Mouse (Mus musculus): Measurements from ENCODE around the gene Sparc. TPM values are rescaled to one million over a fixed set of nuclear protein-coding genes. Genes with fewer than 3 reads are reported as not detected.

The Sparc gene
- polyA plus RNA-seq, 1 experiment from 2014 or later: 348 TPM

DNA sequence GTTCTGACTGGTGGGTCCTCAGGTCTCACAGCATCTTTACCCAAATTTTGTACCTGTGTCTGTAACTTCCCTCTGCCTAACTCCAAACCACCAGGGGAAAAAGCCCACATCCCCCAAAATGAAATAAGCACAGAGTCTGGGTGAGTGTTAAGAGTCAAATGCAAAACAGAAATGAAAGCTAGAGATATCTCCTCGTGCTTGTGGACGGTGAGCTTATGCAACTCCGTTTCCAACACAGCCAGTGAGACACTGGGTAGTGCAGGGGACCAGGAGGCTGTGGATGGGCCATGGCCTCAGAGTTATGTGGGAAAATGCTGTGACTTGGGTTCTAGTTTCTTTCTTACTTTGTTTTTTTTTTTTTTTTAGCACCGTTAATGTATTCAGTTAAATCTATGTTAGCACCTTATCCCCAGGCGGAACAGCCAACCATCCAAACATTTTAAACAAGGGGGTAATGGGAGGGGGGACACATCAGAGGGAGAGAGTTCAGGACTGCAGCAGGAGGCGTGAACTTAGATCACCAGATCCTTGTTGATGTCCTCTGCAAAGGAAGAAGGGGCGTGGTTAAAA lies 27.8 kb downstream of the Sparc start:
- ATAC-seq (replicated peaks; ENCODE audit: low FRiP score) (no peak), DNase-seq (ENCODE audit: low spot score) (no peak)
- no peak overlapping the region for H3K4me3 ChIP-seq (ENCODE audit: low read depth, low read length)
- H3K4me1 ChIP-seq (replicated peaks; ENCODE audit: control insufficient read depth, insufficient read depth, low read length): no peaks in the 10 kb centered on the region
- no peaks in the 10 kb centered on the region; the same call in 1 of the 2 replicates for H3K36me3 ChIP-seq (ENCODE audit: control insufficient read depth, insufficient read depth, low read length)
- no peak overlapping the region for H3K9ac ChIP-seq (ENCODE audit: low read length)
- H3K27ac ChIP-seq (ENCODE audit: low read depth, low read length): no peak overlapping the region
- H3K4me2 ChIP-seq (ENCODE audit: low read depth, low read length, severe bottlenecking): no peak overlapping the region
- 87% methylated on average over 7 of the region's 7 CpGs for WGBS
- no peaks in the 10 kb centered on the region for H3K27me3 ChIP-seq (ENCODE audit: control insufficient read depth, insufficient read depth, low read length)
- no peaks in the 10 kb centered on the region for H3K9me3 ChIP-seq (ENCODE audit: control insufficient read depth, low read length)

DNA sequence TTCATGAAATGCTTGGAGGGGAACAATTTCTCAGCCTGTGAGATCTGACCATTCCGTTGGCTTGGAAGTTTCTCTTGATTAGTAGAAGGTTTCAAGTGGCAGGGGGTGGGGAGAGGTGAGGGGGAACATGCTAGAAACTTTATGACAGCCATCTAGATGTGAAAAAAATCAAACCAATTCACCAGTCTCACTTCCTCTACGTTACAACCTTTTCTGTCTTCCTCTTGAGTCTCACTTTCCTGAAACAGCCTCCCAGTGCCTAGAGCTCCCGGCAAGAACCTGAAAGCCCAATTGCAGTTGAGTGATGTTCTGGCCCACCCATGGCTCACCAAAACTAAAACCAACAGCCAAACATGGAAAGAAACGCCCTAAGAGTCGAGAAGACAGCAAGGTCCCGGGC lies 28.4 kb downstream of the Sparc start:
- ATAC-seq (replicated peaks; ENCODE audit: low FRiP score) (no peak), DNase-seq (ENCODE audit: low spot score) (no peak)
- Histone ChIP-seq H3K36me3 (ENCODE audit: control insufficient read depth, insufficient read depth, low read length) (no peaks in the 10 kb centered on the region; the same call in 1 of the 2 replicates), H3K9me3 (ENCODE audit: control insufficient read depth, low read length) (no peaks in the 10 kb centered on the region), H3K27me3 (ENCODE audit: control insufficient read depth, insufficient read depth, low read length) (no peaks in the 10 kb centered on the region), H3K9ac (ENCODE audit: low read length) (no peak overlapping the region), H3K4me3 (ENCODE audit: low read depth, low read length) (no peak overlapping the region), H3K27ac (ENCODE audit: low read depth, low read length) (no peak overlapping the region), H3K4me1 (replicated peaks; ENCODE audit: control insufficient read depth, insufficient read depth, low read length) (no peaks in the 10 kb centered on the region), H3K4me2 (ENCODE audit: low read depth, low read length, severe bottlenecking) (no peak overlapping the region)
- WGBS: 89% methylated on average over 6 of the region's 6 CpGs

DNA sequence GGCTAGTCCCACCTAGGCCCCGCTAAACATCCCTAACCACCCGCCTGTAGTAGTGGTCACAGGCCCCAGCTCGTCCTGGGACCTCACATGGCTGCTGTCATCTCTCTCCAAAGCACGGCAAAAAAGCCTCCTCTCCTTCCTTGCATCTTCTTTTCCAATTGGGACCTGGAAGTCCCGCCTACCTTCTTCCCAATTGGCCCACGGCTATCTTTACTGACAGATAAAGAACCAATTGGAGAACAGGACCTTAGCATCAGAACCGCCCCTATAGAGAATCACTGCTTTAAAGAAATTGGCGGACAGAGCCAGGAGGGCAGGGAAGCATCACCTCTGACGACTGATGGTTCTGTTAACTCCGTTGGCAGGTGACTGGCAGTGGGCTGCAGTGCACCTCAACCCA lies 30.5 kb downstream of the Sparc start:
- H3K4me2 ChIP-seq (ENCODE audit: low read depth, low read length, severe bottlenecking): no peak overlapping the region

DNA sequence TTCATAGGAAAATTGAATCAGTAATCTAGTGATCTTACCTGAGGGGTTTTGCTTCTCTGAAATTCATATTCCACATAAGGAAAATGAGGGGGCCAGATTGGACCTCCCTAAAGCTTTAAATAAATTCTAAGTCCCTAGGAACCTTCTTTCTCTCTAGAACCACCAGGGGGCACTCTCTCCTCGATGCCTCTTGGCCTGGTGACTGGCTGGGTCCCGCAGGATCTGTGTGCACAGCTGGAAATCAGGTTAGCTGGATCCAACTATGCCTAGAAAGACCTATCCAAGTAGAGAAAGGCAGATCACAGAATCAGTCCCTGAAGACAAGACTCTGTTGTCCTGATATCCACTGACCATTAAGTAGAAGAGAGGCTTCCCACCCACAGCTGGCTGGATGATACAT lies 33.2 kb downstream of the Sparc start:
- no peak overlapping the region for H3K4me2 ChIP-seq (ENCODE audit: low read depth, low read length, severe bottlenecking)
- H3K27me3 ChIP-seq (ENCODE audit: control insufficient read depth, insufficient read depth, low read length): no peaks in the 10 kb centered on the region
- 0% methylated on average over 2 of the region's 2 CpGs for WGBS
- H3K4me1 ChIP-seq (replicated peaks; ENCODE audit: control insufficient read depth, insufficient read depth, low read length): no peaks in the 10 kb centered on the region
- ATAC-seq (replicated peaks; ENCODE audit: low FRiP score): no peak
- no peak overlapping the region for H3K27ac ChIP-seq (ENCODE audit: low read depth, low read length)
- no peak overlapping the region for H3K4me3 ChIP-seq (ENCODE audit: low read depth, low read length)
- H3K36me3 ChIP-seq (ENCODE audit: control insufficient read depth, insufficient read depth, low read length): no peaks in the 10 kb centered on the region
- no peaks in the 10 kb centered on the region for H3K9me3 ChIP-seq (ENCODE audit: control insufficient read depth, low read length)
- H3K9ac ChIP-seq (ENCODE audit: low read length): no peak overlapping the region
- DNase-seq (ENCODE audit: low spot score): peak; percentile 76

More for the DNA sequence above, 30.5 kb downstream of the Sparc start:
- Histone ChIP-seq H3K27ac (ENCODE audit: low read depth, low read length) (no peak overlapping the region), H3K9me3 (ENCODE audit: control insufficient read depth, low read length) (no peaks in the 10 kb centered on the region), H3K4me1 (replicated peaks; ENCODE audit: control insufficient read depth, insufficient read depth, low read length) (no peaks in the 10 kb centered on the region), H3K36me3 (ENCODE audit: control insufficient read depth, insufficient read depth, low read length) (no peaks in the 10 kb centered on the region), H3K27me3 (ENCODE audit: control insufficient read depth, insufficient read depth, low read length) (no peaks in the 10 kb centered on the region), H3K4me3 (ENCODE audit: low read depth, low read length) (no peak overlapping the region), H3K9ac (ENCODE audit: low read length) (no peak overlapping the region; the same call in 1 of the 2 replicates)
- no peak for DNase-seq (ENCODE audit: low spot score)
- WGBS: 23% methylated on average over 10 of the region's 10 CpGs
- peak; percentile 67 for ATAC-seq (replicated peaks; ENCODE audit: low FRiP score)

DNA sequence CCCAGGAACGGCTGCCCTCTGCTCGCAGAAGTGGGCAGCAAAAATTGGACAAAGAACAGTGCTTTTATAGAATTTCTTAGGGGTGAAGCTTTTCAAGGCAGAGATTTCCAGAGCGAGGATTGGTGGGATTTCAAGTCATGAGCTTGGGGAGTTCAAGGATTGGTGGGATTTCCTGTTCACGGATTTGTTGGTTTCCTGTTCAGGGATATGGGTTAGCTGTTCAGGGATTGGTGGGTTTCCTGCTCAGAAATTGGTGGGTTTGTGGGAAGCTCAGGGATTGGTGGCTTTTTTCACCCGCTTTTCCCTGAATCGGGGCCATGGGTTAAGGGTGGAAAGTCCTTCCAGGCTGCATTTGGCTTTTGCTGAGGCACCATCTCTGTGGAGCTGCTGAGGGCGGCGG lies 35.4 kb downstream of the Sparc start:
- Histone ChIP-seq H3K4me2 (ENCODE audit: low read depth, low read length, severe bottlenecking) (no peak overlapping the region), H3K9ac (ENCODE audit: low read length) (no peak overlapping the region), H3K4me1 (replicated peaks; ENCODE audit: control insufficient read depth, insufficient read depth, low read length) (no peaks in the 10 kb centered on the region), H3K36me3 (ENCODE audit: control insufficient read depth, insufficient read depth, low read length) (no peaks in the 10 kb centered on the region), H3K27me3 (ENCODE audit: control insufficient read depth, insufficient read depth, low read length) (no peaks in the 10 kb centered on the region), H3K27ac (ENCODE audit: low read depth, low read length) (no peak overlapping the region), H3K9me3 (ENCODE audit: control insufficient read depth, low read length) (no peaks in the 10 kb centered on the region), H3K4me3 (ENCODE audit: low read depth, low read length) (no peak overlapping the region)
- ATAC-seq (replicated peaks; ENCODE audit: low FRiP score): no peak
- DNase-seq (ENCODE audit: low spot score): no peak
- WGBS: 64% methylated on average over 8 of the region's 8 CpGs

DNA sequence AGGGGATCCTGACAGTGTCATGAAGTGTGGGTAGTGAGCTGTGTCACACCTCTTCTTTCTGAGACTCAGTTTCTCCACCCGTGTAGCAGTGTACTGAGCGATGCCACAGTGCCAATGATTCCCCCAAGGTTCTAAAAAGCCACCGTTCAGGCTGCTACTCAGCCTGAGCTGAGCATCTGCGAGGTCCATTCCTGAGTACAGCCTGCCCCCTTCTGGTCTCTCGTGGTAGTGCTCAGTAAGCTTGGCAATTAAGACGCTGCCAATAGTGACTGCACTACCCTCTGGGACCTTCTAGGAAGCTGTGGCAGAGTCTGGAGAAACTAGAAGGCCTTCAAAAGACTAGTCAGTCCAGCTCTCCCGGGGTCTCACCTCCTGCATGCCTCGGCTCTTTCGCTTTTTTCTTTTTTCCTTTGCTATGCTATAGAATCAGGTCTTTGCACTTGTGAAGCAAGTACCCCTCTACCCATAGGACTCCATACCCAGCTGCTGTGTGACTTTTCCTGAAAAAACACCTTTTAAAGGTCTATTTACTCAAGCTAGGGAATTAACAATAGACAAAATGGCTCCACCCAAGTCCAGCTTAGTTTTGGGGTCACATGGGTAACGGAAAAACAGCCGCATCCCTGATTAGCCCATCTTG lies 36.4 kb downstream of the Sparc start:
- Histone ChIP-seq H3K4me2 (ENCODE audit: low read depth, low read length, severe bottlenecking) (no peak overlapping the region), H3K9ac (ENCODE audit: low read length) (no peak overlapping the region)
- peak; percentile 93 for DNase-seq (ENCODE audit: low spot score)

DNA sequence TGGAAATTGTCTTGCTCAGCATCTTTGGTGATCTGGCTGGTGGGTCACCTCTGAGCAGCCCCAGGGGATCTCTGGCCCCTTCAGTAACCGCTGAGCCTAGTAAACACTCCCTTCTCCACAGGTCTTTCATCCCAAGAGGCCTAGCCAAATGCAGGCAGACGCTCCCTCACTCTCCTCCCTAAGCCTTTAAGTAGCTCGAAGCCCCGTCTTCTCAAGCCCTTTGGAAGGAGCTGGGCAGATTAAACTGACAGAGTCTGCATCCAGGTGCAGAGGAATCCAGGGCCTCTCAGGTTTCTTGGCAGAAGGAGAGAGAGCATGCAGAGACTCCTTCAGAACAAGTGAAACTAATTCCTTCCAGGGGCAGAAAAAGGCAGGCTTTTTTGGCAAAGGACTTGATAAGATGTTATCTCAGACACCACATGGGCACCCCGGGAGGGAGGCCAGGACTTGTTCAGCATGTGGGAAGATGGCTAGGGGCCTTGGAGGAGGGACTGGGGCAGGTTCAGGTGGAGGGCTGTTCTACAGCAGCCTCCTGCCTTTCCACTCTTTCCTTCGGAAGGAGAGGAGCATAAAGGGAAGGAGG lies 39.4 kb downstream of the Sparc start:
- H3K4me3 ChIP-seq (ENCODE audit: low read depth, low read length): no peak overlapping the region
- no peak overlapping the region for H3K9ac ChIP-seq (ENCODE audit: low read length)
- ATAC-seq (replicated peaks; ENCODE audit: low FRiP score): no peak
- no peak for DNase-seq (ENCODE audit: low spot score)
- no peaks in the 10 kb centered on the region for H3K36me3 ChIP-seq (ENCODE audit: control insufficient read depth, insufficient read depth, low read length)
- H3K4me1 ChIP-seq (replicated peaks; ENCODE audit: control insufficient read depth, insufficient read depth, low read length): no peaks in the 10 kb centered on the region
- no peak overlapping the region for H3K4me2 ChIP-seq (ENCODE audit: low read depth, low read length, severe bottlenecking)
- WGBS: 21% methylated on average over 6 of the region's 6 CpGs
- no peaks in the 10 kb centered on the region for H3K9me3 ChIP-seq (ENCODE audit: control insufficient read depth, low read length)
- H3K27me3 ChIP-seq (ENCODE audit: control insufficient read depth, insufficient read depth, low read length): no peaks in the 10 kb centered on the region
- H3K27ac ChIP-seq (ENCODE audit: low read depth, low read length): no peak overlapping the region

More for the DNA sequence above, 36.4 kb downstream of the Sparc start:
- 15% methylated on average over 11 of the region's 11 CpGs for WGBS
- peak; percentile 80 for ATAC-seq (replicated peaks; ENCODE audit: low FRiP score)
- H3K4me3 ChIP-seq (ENCODE audit: low read depth, low read length): no peak overlapping the region
- no peaks in the 10 kb centered on the region for H3K36me3 ChIP-seq (ENCODE audit: control insufficient read depth, insufficient read depth, low read length)
- H3K27ac ChIP-seq (ENCODE audit: low read depth, low read length): no peak overlapping the region
- H3K4me1 ChIP-seq (replicated peaks; ENCODE audit: control insufficient read depth, insufficient read depth, low read length): no peaks in the 10 kb centered on the region
- no peaks in the 10 kb centered on the region for H3K9me3 ChIP-seq (ENCODE audit: control insufficient read depth, low read length)
- H3K27me3 ChIP-seq (ENCODE audit: control insufficient read depth, insufficient read depth, low read length): no peaks in the 10 kb centered on the region

DNA sequence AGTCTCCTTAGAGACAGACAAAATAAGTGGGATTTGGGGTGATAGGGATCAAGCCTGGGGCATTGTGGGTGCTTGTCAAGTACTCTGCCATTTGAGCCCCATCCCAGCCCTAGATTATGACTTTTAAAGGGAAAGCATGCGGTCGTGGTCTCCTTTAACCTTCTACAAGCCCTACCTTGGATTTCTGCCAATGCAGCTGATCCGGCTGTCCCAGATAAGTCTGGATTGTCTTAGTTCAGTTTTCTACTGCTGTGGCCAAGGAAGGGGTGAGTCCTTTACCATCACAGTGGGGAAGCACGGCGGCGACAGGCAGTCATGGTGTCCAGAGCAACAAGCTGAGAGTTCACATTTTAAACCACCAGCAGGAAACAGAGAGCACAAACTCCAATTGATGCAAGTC lies 42.1 kb downstream of the Sparc start:
- Histone ChIP-seq H3K4me1 (replicated peaks; ENCODE audit: control insufficient read depth, insufficient read depth, low read length) (no peaks in the 10 kb centered on the region), H3K36me3 (ENCODE audit: control insufficient read depth, insufficient read depth, low read length) (no peaks in the 10 kb centered on the region), H3K9ac (ENCODE audit: low read length) (no peak overlapping the region), H3K27ac (ENCODE audit: low read depth, low read length) (no peak overlapping the region), H3K27me3 (ENCODE audit: control insufficient read depth, insufficient read depth, low read length) (no peaks in the 10 kb centered on the region), H3K4me2 (ENCODE audit: low read depth, low read length, severe bottlenecking) (no peak overlapping the region), H3K4me3 (ENCODE audit: low read depth, low read length) (no peak overlapping the region), H3K9me3 (ENCODE audit: control insufficient read depth, low read length) (no peaks in the 10 kb centered on the region)
- WGBS: 76% methylated on average over 6 of the region's 6 CpGs
- ATAC-seq (replicated peaks; ENCODE audit: low FRiP score) (no peak), DNase-seq (ENCODE audit: low spot score) (no peak)

DNA sequence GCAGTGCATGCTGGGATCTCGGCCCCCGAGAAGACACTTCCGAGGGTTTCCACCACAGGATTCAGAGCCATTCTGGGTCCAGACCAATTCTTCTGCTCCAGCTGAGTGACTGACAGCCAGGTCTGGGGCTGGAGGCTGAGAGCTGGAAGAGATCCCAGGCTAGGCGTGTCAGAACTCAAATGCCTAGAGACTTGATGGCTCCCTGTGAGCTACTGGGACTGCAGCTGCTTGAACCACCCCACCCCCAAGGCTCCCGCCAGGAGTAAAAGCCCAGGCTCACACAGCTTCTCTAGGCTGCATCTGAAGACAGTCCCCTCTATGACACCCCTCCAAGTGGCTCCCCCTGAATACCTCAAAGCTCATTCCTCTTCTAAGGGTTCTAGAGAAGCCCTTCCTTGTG lies 44.6 kb downstream of the Sparc start:
- 68% methylated on average over 5 of the region's 5 CpGs for WGBS
- Histone ChIP-seq H3K9ac (ENCODE audit: low read length) (no peak overlapping the region), H3K4me2 (ENCODE audit: low read depth, low read length, severe bottlenecking) (no peak overlapping the region), H3K9me3 (ENCODE audit: control insufficient read depth, low read length) (no peaks in the 10 kb centered on the region), H3K36me3 (ENCODE audit: control insufficient read depth, insufficient read depth, low read length) (no peaks in the 10 kb centered on the region), H3K4me3 (ENCODE audit: low read depth, low read length) (no peak overlapping the region), H3K4me1 (replicated peaks; ENCODE audit: control insufficient read depth, insufficient read depth, low read length) (no peaks in the 10 kb centered on the region), H3K27me3 (ENCODE audit: control insufficient read depth, insufficient read depth, low read length) (no peaks in the 10 kb centered on the region), H3K27ac (ENCODE audit: low read depth, low read length) (no peak overlapping the region)
- ATAC-seq (replicated peaks; ENCODE audit: low FRiP score) (no peak), DNase-seq (ENCODE audit: low spot score) (no peak)
